Mouse (Mus musculus) right cerebral cortex, adult 2 months (tissue): Measurements from ENCODE around the gene Iqgap2.

Source experiments
- DNase-seq, 2 experiments: peaks; one replicate each; pipeline ENCODE4 v3.0.0; 2021 to 2022; ENCODE audit warnings: low spot score in 2 of 2

Gene Iqgap2

GRCm38 (mm10) chr13:95715356-95715755, 176.4 kb downstream of the Iqgap2 start:
- DNase-seq = no peak

GRCm38 (mm10) chr13:95714271-95714975, 177.3 kb downstream of the Iqgap2 start:
- no peak for DNase-seq

GRCm38 (mm10) chr13:95712570-95713268, 179.0 kb downstream of the Iqgap2 start:
- DNase-seq = no peak

GRCm38 (mm10) chr13:95712054-95712453, 179.7 kb downstream of the Iqgap2 start:
- no peak for DNase-seq

- no peak for DNase-seq
Measured at GRCm38 (mm10) chr13:95705589-95705988, 186.1 kb downstream of the Iqgap2 start.

- DNase-seq = no peak
Measured at GRCm38 (mm10) chr13:95703376-95703775, 188.3 kb downstream of the Iqgap2 start.

- no peak for DNase-seq
Measured at GRCm38 (mm10) chr13:95697874-95698273, 193.8 kb downstream of the Iqgap2 start.

- peak; percentile 49 to 54 for DNase-seq
Measured at GRCm38 (mm10) chr13:95696654-95697163, 195.0 kb downstream of the Iqgap2 start, which contains the start of gene F2rl2. TSS of gene F2rl2 (plus strand) at chr13:95696853.

GRCm38 (mm10) chr13:95696120-95696653, 195.5 kb downstream of the Iqgap2 start:
- no peak for DNase-seq

GRCm38 (mm10) chr13:95692201-95692600, 199.5 kb downstream of the Iqgap2 start:
- DNase-seq = peak; percentile 38 to 39

- no peak for DNase-seq
Measured at GRCm38 (mm10) chr13:95688576-95688975, 203.1 kb downstream of the Iqgap2 start.

- no peak for DNase-seq
Measured at GRCm38 (mm10) chr13:95685736-95686135, 206.0 kb downstream of the Iqgap2 start.

GRCm38 (mm10) chr13:95684656-95685244, 207.0 kb downstream of the Iqgap2 start:
- DNase-seq = no peak

- DNase-seq = no peak
Measured at GRCm38 (mm10) chr13:95679491-95679941, 212.2 kb downstream of the Iqgap2 start.

GRCm38 (mm10) chr13:95679078-95679477, 212.6 kb downstream of the Iqgap2 start:
- DNase-seq = no peak

- DNase-seq = no peak
Measured at GRCm38 (mm10) chr13:95672372-95672771, 219.3 kb downstream of the Iqgap2 start.

- no peak for DNase-seq
Measured at GRCm38 (mm10) chr13:95671108-95671897, 220.4 kb downstream of the Iqgap2 start.

GRCm38 (mm10) chr13:95670534-95670933, 221.2 kb downstream of the Iqgap2 start:
- no peak for DNase-seq

- no peak for DNase-seq
Measured at GRCm38 (mm10) chr13:95667260-95667659, 224.5 kb downstream of the Iqgap2 start.

GRCm38 (mm10) chr13:95665644-95666356, 225.9 kb downstream of the Iqgap2 start:
- DNase-seq = no peak

GRCm38 (mm10) chr13:95663834-95664233, 227.9 kb downstream of the Iqgap2 start:
- DNase-seq = no peak
